Mouse (Mus musculus) left cerebral cortex, adult 6 months (tissue): ENCODE data around the gene Rps21. TPM values are rescaled to one million over a fixed set of nuclear protein-coding genes. Genes with fewer than 3 reads are reported as not detected.

Source experiments
- long read RNA-seq, 2 experiments: library from polyadenylated mRNA; unstranded; transcript quantifications; one replicate each; pipeline ENCODE4 v2.0.0; 2019 to 2020
- polyA plus RNA-seq: library from polyadenylated mRNA; unstranded; fragments of <200 nt; fragmentation: Nextera tagmentation; gene quantifications from 2 replicates; pipeline ENCODE4 v1.2.3, GENCODE M21; 2021

The Rps21 gene
- 2,420 and 3,364 TPM in 2 replicates for polyA plus RNA-seq
- long read RNA-seq, experiment 1, transcript Rps21-201 (6 exons, 394 nt), result major isoform, 114 of 127 reads
- long read RNA-seq, experiment 1, partial matches to known transcripts, result 9 of 127 reads
- long read RNA-seq, experiment 1, other reads (novel, unspliced or antisense), result 3 of 127 reads
- long read RNA-seq, experiment 2, transcript Rps21-201 (6 exons, 394 nt), result major isoform, 1,065 of 1,255 reads
- long read RNA-seq, experiment 2, transcript Rps21-204 (5 exons, 481 nt), result minor isoform, 10 of 1,255 reads
- long read RNA-seq, experiment 2, partial matches to known transcripts, result 157 of 1,255 reads
- long read RNA-seq, experiment 2, other reads (novel, unspliced or antisense), result 23 of 1,255 reads

GRCm38 (mm10) chr2:180257001-180257521 lies at the start of gene Rps21:
Gene Rps21 (plus strand): TSS chr2:180257377.

GRCm38 (mm10) chr2:180225762-180226378 lies 31.3 kb upstream of the Rps21 start, which contains the start of gene Lama5:
Gene Lama5 (minus strand): TSS chr2:180225859.

GRCm38 (mm10) chr2:180273394-180274244 lies 16.4 kb downstream of the Rps21 start, which contains the start of gene Cables2:
Gene Cables2 (minus strand): TSS chr2:180273496.

GRCm38 (mm10) chr2:180289440-180290108 lies 32.4 kb downstream of the Rps21 start, which contains the start of gene Rbbp8nl:
Gene Rbbp8nl (minus strand): TSS chr2:180289879.

Other genes with a start within 250 kb of the Rps21 start
- gene Lsm14b, start 232.4 kb upstream of the Rps21 start, polyA plus RNA-seq, result 2.1 and 2.7 TPM in 2 replicates
- gene Psma7, start 214.9 kb upstream of the Rps21 start, polyA plus RNA-seq, result 600 and 641 TPM in 2 replicates
- gene Ss18l1, start 214.9 kb upstream of the Rps21 start, polyA plus RNA-seq, result 13.3 and 16.0 TPM in 2 replicates
- gene Mtg2, start 186.8 kb upstream of the Rps21 start, polyA plus RNA-seq, result 17.7 and 21.4 TPM in 2 replicates
- 52.0 and 77.2 TPM in 2 replicates for gene Hrh3, start 152.9 kb upstream of the Rps21 start, polyA plus RNA-seq
- gene Osbpl2, start 138.1 kb upstream of the Rps21 start, polyA plus RNA-seq, result 23.2 and 33.8 TPM in 2 replicates
- 113 and 133 TPM in 2 replicates for gene Adrm1, start 85.9 kb upstream of the Rps21 start, polyA plus RNA-seq
- 0.70 and 0.72 TPM in 2 replicates for gene Lama5, start 31.5 kb upstream of the Rps21 start, polyA plus RNA-seq
- 5.1 and 6.5 TPM in 2 replicates for gene Cables2, start 16.1 kb downstream of the Rps21 start, polyA plus RNA-seq
- gene Rbbp8nl, start 32.5 kb downstream of the Rps21 start, polyA plus RNA-seq, result not detected in 2 replicates
- gene Gata5, start 77.3 kb downstream of the Rps21 start, polyA plus RNA-seq, result not detected in 2 replicates
- gene Slco4a1, start 198.9 kb downstream of the Rps21 start, polyA plus RNA-seq, result 0.77 and 0.80 TPM in 2 replicates
- 3.2 and 3.9 TPM in 2 replicates for gene Ntsr1, start 242.6 kb downstream of the Rps21 start, polyA plus RNA-seq